Mouse (Mus musculus): ENCODE measurements around the gene Spata1. TPM values are rescaled to one million over a fixed set of nuclear protein-coding genes. Genes with fewer than 3 reads are reported as not detected.
"Not testable (repeated sequence)": the region's sequence is repeated elsewhere in the genome, so short reads cannot be mapped to it uniquely, and the experiment has no call there.

Gene Spata1
- total RNA-seq, 2 experiments from 2014 or later = 3.8 to 5.8 TPM

DNA sequence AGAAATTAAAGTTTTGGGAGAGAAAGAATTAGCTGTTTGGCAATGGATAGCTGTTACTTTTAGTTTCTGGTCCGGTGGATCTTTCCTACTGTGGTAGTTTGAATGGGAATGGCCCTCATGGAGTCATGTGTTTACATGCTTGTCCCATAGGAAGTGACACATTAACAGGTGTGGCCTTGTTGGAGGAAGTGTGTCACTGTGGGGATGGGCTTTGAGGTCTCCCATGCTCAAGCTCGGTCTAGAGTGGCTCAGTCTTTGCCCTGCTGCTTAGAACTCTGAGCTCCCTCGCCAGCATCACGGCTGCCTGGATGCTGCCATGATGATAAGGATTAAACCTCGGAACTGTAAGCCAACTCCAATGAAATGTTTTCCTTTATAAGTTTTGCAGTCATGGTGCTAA lies 48.2 kb downstream of the Spata1 start:
- no peak for DNase-seq

DNA sequence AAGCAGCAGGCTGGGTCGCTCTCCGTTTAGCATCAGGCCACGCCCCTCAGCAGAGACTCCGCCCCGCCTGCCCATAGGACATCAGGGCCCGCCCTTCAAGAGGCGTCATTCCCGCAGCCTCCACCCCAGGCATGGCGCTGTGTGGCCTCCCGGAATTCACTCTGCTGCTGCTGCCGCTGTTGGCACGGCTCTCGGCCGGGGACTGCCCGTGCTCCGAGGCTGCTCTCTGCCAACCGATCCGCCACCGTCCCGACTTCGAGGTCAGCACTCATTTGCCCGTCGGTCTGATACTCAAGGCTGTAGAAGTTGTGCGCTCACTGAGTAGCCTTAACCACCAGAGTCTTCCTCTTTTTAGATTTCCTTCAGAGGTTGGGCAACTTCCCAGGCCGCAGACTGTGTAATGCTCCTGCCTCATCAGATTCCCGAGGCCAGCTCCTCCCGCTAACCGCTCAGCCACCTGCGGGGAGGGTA lies 49.1 kb downstream of the Spata1 start:
- DNase-seq = peak; percentile 88

GRCm38 (mm10) chr3:146449745-146450250 lies 49.8 kb downstream of the Spata1 start, which contains the start of gene Ctbs:
Ctbs (plus strand) TSS chr3:146449795.
- no peak for DNase-seq

DNA sequence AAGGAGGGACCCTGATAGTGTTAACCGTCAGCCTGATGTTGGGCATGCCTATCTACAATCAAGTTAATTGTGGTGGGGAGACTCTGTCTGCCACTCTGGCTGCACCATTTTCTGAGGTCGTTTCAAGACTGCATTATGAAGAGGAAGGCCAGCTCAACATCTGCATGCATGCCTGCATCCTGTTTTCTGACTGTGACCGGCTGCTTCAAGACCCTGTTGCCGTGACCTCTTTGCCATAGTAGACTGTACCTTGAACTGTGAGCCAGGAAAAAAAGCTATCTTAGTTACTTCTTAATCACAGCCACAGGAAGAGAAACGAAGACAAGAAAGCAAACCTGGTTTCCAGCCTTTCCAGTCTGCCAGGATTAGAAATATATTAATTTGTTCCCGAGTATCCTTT lies 50.6 kb downstream of the Spata1 start:
- DNase-seq = no peak

DNA sequence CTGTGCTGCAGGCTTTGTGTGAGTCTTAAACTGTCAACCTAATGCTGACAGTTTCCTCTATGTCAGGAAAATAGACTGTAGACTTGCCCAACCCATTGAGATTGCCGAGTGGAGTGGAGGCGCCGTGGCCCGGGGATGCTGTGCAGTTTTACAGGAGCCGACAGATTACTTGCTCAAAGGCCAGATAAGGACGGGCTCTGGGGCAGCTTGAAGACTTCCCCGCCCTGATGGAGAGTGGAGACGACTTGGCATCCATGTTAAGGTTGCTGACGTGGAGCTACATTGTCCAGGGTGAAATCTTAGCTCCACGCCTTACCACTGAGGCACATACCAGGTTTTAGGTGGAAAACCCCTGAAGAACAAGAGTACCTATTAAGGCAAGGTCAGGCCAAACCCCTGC lies 51.2 kb downstream of the Spata1 start:
- DNase-seq = no peak

GRCm38 (mm10) chr3:146447598-146447997 lies 52.0 kb downstream of the Spata1 start:
- no peak for DNase-seq

DNA sequence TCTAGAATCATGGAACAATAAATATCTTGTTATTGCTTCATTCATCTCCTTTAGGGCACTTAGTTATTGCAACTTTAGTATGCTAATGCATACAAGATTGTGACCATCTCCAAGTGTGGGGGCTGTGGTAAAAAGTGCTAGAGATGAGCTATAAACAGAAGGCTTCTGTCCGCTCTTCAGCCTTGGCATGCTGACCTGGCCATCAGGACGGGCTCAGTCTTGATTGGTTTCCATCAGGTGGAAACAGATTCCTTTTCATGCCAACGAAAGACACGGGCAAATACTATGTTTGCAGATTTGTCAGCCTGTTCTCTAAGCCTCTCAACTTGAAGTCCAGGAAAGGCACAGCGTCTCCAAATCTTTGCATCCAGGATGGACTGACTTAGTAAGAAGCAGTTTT lies 52.4 kb downstream of the Spata1 start:
- DNase-seq = no peak

GRCm38 (mm10) chr3:146444880-146445279 lies 54.7 kb downstream of the Spata1 start:
- no peak for DNase-seq

GRCm38 (mm10) chr3:146443380-146443779 lies 56.2 kb downstream of the Spata1 start:
- no peak for DNase-seq

DNA sequence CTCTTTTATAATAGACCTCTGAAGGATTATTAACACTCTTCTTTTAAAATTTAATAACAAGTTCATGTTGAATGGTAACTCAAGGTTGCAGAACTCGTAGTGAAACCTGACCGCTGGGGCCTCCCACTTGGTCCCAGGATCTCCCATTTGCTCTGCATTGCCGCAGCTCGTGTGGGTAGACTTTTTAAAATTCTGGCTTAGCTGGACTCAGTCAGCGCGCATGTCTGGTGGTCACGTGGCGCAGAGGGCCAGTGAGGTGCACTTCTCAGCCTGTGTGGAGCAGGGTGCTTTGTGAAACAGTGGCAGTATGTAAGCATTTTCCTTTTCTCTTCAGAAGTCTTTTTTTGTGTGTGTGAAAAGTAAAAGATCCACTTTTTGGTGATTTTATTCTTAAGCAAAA lies 56.6 kb downstream of the Spata1 start:
- no peak for DNase-seq

GRCm38 (mm10) chr3:146442484-146442883 lies 57.1 kb downstream of the Spata1 start:
- no peak for DNase-seq

- no peak for DNase-seq
Observed at GRCm38 (mm10) chr3:146440422-146440821, 59.1 kb downstream of the Spata1 start.

DNA sequence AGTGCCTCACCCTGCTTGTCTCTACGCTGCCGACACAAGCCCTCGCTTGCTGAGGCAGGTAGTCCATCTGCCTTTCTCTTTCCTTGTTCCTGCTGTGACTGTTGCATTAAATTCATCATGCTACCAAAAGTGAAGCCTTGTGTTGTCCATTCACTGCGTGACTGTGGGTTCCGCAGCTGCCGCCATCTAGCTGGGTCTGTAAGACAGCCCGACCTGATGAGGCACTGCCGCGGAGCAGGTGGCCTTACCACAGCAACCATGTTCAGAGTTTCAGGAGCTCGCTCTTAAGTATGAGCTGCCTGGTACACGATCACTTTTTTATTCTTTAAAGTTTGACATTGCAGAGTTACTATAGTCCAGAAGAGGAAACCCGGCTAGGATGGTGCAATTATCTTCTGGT lies 59.5 kb downstream of the Spata1 start:
- DNase-seq = no peak

DNA sequence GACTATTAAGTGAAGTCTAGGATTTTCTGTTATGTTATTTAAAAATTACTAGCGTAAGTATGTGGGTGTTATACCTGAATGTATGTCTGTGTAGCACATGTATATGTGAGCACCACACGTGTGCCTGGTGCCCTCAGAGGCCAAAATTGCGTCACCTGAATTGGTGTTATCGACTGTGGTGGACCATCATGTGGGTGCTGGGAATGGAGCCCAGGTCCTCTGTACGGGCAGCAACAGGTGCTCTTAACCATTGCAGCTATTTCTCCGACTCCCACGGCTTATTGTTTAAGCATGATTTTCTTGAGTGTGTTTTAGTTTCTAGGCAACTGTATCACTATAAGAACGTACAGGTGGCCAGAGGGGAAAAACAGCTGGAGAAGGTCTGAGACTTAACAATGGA lies 63.4 kb downstream of the Spata1 start:
- no peak for DNase-seq

DNA sequence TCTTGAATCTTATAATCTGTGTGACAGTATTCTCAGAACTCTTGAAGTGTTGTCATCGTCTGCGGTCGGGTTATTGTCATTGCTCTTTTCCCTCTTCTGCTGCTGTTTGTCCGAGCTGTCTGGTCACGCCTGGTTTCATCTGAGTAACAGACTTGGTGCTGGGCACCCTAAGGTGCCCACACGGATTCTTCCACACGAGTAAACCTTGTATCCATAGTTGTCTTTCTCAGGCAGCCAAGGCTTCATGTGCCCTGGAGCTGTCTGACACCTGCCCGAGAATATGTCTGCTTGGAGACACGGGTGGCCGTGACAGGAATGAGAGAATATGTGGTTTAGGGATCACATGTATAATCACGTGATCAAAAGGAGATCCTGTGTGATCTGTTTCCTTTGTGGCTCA lies 64.0 kb downstream of the Spata1 start:
- DNase-seq = no peak

DNA sequence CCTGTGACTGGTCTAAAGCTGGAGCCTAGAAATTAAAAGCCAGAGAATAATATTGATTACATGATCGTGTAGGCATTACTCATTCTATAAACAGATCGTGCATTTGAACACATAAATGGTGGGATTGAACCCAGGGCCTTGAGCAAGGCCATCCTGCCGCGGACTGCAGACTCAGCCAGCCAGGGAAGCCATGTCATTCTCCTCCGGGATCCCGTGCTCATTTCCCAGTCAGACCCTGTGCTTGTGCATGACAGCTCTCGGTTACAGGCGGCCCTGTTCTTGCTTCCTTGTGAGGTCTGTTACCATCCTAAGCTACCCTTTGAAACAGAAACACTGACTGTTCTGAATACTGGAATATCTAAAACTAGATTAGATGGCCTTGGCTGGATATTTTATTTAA lies 64.9 kb downstream of the Spata1 start:
- no peak for DNase-seq

GRCm38 (mm10) chr3:146433681-146434350 lies 65.7 kb downstream of the Spata1 start:
- DNase-seq = no peak

DNA sequence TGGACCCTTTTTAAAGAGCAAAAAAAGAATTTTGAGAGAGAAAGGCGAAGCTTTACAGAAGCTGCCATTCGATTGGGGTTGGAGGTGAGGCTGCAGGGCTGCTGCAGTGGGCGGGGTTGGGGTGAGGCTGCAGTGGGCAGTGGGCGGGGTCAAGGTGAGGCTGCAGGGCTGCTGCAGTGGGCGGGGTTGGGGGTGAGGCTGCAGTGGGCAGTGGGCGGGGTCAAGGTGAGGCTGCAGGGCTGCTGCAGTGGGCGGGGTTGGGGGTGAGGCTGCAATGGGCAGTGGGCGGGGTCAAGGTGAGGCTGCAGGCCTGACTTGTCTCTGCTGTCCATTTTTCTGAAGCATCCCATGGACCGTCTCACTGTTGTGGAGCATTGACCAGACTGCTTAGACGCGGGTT lies 66.5 kb downstream of the Spata1 start:
- DNase-seq = not testable (repeated sequence)

DNA sequence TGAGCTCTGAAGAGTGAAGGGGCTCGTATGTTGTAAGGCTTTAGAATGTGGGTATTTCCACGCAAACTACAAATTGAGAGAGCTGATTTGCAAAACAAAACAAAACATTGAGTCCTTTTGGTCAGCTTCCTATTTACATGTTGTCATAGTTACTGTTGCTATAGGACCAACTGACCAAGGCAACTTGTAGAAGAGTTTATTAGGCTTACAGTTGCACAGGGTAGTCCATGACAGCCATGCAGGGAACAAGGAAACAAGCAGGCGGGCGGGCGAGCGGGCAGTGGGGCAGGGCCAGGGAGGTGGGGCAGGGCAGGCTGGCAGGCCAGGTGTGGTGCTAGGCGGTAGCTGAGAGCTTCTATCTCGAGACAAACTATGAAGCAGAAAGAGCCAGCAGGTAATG lies 73.1 kb downstream of the Spata1 start:
- DNase-seq = no peak

DNA sequence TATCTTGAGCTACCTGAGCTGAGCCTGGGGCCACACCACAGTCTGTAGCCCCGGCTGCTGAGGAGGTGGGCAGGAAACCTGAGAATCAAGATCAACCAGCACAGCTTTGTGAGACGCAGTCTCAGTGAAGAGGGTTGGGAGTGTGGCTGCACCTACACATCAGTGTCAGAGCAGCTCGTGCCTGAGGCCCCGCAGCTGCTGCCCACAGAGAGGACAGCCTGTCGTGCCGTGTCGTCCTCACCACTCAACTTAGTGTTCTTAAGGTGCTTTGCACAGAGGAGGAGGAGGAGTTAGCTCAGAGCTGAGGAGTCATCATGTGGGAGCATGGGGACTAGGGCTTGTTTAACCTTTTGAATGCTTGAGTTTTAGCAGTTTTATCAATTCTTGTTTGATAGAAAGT lies 73.7 kb downstream of the Spata1 start:
- no peak for DNase-seq

DNA sequence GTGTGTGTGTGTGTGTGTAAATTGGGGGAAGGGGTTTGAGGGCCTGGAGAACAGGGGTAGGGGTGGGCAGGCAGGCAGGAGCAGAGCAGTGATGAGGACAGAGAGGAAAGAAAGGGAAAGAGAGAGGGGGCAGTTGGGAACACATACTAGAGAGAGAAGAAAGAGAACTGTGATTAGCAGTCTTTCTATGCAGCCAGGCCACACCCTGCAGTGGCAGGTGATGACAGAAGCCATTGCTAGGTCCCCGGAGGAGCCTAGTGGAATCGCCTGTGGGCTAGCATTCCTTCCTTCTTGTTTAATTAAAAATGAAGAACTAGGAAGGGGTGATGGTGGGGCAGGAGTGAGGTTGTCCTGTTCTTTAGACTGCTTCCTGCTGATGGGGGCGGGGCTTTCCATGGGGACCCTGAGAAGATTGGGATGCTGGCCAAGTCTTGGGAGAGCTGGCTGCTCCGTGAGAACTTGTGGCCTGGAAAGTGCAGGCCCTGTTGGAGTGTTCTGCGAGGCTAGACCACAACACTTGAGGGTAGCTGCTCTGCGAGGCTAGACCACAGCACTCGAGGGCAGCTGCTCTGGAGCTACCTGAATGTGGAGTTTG lies 75.2 kb downstream of the Spata1 start:
- no peak for DNase-seq

DNA sequence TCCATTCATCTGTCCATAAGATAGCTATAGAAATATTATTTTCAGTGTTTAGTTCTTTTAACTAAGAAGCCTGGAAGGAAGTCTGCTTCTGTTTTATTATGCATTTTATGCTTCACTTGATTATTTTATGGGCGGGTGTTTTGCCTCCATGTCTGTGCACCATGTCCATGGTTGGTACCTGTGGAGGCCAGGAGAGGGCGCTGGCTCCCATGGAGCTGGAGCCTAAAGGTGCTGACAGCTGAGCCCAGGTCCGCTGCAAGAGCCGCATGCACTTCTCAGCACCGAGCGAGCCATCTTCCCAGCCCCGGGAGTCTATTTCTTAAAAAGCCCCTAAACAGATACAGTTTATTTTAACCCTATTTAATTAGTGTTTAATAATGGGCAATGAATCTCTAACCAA lies 75.8 kb downstream of the Spata1 start:
- DNase-seq = no peak

- DNase-seq = no peak
Observed at GRCm38 (mm10) chr3:146421787-146422186, 77.8 kb downstream of the Spata1 start.

DNA sequence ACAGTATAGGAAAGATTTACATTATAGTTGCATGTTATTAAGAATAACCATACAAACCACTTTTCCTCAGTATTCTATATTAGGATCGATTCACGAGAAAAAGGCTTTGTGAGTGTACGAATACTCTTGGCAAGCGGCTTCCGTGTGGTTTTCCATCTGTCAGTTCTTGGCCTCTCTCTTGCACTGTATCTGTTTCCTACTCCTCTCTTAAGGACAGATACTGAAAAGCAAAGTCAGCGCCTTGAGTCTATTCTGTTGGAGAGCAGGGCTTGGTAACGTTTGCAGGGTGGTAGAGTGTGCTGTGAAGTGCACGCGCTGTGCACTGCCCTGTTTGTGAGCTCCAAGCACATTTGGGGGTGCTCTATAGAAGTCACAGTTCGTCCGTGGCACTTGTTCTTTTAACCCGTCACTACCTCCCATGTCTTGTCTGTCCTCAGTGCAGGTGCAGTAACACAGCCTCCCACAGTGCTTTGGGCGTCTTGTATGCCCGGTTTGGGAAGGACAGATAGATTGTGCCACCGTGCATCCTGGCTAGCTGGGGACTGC lies 79.5 kb downstream of the Spata1 start:
- no peak for DNase-seq
